Mouse (Mus musculus) hindbrain, embryonic 14.5 days (tissue): Measurements from ENCODE around the gene Iqgap1. TPM values are rescaled to one million over a fixed set of nuclear protein-coding genes. Genes with fewer than 3 reads are reported as not detected.
"Not testable (repeated sequence)": the region's sequence is repeated elsewhere in the genome, so short reads cannot be mapped to it uniquely, and the experiment has no call there.

ENCODE experiments used
- ATAC-seq: fragments of 200-750 bp; cut with Nextera tagmentation; 2 replicates; pipeline ENCODE4 v1.8.0; 2017; ENCODE audit warnings: moderate number of reproducible peaks, mild to moderate bottlenecking, moderate TSS enrichment, moderate library complexity; ENCODE audit not compliant: low FRiP score
- DNase-seq: peaks from one replicate; pipeline ENCODE4 v3.0.0-alpha.2; 2015; ENCODE audit warnings: low spot score
- H3K27ac ChIP-seq: fragments of 300-500 bp; sonication (generic); 2 replicates; pipeline ENCODE4 v1.5.1; 2014; ENCODE audit warnings: mild to moderate bottlenecking, moderate library complexity
- H3K27me3 ChIP-seq: fragments of 300-500 bp; sonication (generic); 2 replicates; pipeline ENCODE4 v1.6.1; 2014; ENCODE audit warnings: mild to moderate bottlenecking, low read length, mixed read lengths; ENCODE audit not compliant: control insufficient read depth, insufficient read depth
- H3K36me3 ChIP-seq: fragments of 300-500 bp; sonication (generic); replicated peaks from 2 replicates; pipeline ENCODE4 v1.6.1; 2014; ENCODE audit not compliant: control insufficient read depth, insufficient read depth
- H3K4me1 ChIP-seq: fragments of 300-500 bp; sonication (generic); replicated peaks from 2 replicates; pipeline ENCODE4 v1.6.1; 2014; ENCODE audit warnings: antibody characterized with exemption, low read length, mixed read lengths; ENCODE audit not compliant: control insufficient read depth, insufficient read depth
- H3K4me2 ChIP-seq: fragments of 300-500 bp; sonication (generic); replicated peaks from 2 replicates; pipeline ENCODE4 v1.6.1; 2014; ENCODE audit warnings: mild to moderate bottlenecking, moderate library complexity
- H3K4me3 ChIP-seq: fragments of 300-500 bp; sonication (generic); replicated peaks from 2 replicates; pipeline ENCODE4 v1.5.1; 2014; ENCODE audit warnings: mild to moderate bottlenecking, low read length
- H3K9ac ChIP-seq: fragments of 300-500 bp; sonication (generic); 2 replicates; pipeline ENCODE4 v1.6.1; 2014
- H3K9me3 ChIP-seq: fragments of 300-500 bp; sonication (generic); 2 replicates; pipeline ENCODE4 v1.6.1; 2016; ENCODE audit warnings: low read length; ENCODE audit not compliant: control insufficient read depth
- WGBS: fragments of 180-500 bp; shearing (Covaris S2); extraction: QIAGEN DNeasy Blood & Tissue Kit; methylation state at CpG from one replicate; pipeline ENCODE4 v1.1.7; 2014; 5-methylcytosine and 5-hydroxymethylcytosine counted together
- polyA plus RNA-seq: library from polyadenylated mRNA; unstranded; fragments of >200 nt; fragmentation: Nextera tagmentation; extraction: Ambion mirVana; gene quantifications from 2 replicates; pipeline ENCODE4 v1.2.1, GENCODE M21; 2014

Iqgap1 gene
- polyA plus RNA-seq, 1 experiment from 2014 or later = 24.7 TPM

DNA sequence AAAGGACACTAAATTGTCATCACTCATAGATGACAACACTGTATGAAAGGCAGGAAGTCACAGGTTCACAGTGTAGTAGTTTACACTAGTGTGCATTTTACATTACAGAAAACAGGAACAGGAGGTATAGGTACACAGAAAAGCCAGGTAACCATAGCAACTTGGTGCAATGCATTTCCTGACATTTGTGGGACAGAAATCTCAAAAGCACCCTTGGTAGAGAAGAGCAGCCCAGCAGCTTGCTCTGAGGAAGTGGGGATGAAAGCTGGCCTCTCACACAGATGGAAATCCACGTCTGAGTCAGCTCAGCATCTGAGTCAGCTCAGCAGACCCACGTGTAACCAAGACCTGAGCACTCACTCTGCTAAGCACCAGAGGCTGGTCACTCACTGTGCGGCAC lies 59.7 kb downstream of the Iqgap1 start:
- 0 out of 2 replicates have a peak, but pooled peaks cover 3% of the 10 kb centered on the region for H3K4me1 ChIP-seq

DNA sequence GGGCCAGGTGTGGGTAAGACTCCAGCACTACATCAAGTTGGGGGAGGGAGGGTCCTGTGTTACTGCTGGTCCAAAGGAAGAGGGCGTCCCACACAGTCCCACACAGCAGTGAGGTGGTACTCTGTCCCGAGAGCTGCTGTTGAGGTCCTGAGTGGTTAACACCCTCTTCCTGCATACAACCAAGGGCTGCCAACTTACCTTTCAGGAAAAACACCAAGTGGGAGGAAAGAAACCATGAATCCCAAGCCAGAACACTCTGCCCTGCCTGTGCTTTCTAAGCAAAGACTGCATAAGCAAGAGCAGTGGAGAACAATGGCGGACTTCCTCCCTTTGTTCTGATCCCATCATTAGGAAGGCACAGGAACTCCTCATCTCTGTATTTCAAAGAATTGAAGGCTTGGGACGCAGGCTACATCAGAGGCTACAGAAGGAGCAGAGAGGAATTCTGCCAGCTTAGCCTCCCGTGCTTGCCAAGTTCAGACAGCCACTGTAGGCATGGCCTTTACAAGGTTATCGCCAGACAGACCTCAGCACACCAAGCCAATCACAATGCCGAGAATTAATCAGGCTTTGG lies 61.8 kb downstream of the Iqgap1 start:
- Histone ChIP-seq H3K4me1 (0 out of 2 replicates have a peak, but pooled peaks cover 3% of the 10 kb centered on the region), H3K27me3 (no peaks in the 10 kb centered on the region), H3K27ac (peak overlapping the region; percentile 30), H3K4me2 (no peak overlapping the region), H3K4me3 (no peak overlapping the region), H3K9ac (no peak overlapping the region), H3K36me3 (peaks cover 30% of the 10 kb centered on the region), H3K9me3 (no peaks in the 10 kb centered on the region)
- DNase-seq (no peak), ATAC-seq (no peak; the same call in 1 of the 2 replicates)
- 54% methylated on average over 7 of the region's 7 CpGs for WGBS

More for the DNA sequence above, 59.7 kb downstream of the Iqgap1 start:
- Histone ChIP-seq H3K36me3 (peaks cover 16% of the 10 kb centered on the region; the same call in 1 of the 2 replicates), H3K9me3 (no peaks in the 10 kb centered on the region), H3K4me3 (no peak overlapping the region), H3K27me3 (no peaks in the 10 kb centered on the region), H3K4me2 (no peak overlapping the region), H3K9ac (no peak overlapping the region), H3K27ac (no peak overlapping the region)
- 67% methylated on average over 3 of the region's 3 CpGs for WGBS
- ATAC-seq = no peak
- DNase-seq = no peak

DNA sequence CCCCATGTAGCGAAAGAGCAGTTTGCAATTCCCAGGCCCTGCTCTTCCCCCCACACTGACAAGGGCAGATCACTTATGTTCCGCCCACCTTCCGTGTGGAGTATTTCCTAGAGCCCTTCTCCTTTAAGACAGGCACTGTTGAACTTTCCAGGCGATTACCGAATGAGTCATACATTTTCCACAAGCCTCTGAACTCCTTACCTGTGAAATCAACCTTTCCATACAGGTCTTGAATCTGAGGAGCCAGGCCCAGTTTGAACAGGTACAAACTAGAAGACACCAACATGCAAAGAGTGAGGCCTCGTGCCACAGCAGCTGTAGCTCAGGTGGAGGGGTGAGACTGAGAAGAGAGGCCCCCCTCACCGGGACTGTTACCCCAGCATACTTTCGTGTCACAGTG lies 63.5 kb downstream of the Iqgap1 start:
- no peak for ATAC-seq
- 92% methylated on average over 8 of the region's 8 CpGs for WGBS
- Histone ChIP-seq H3K9me3 (no peaks in the 10 kb centered on the region), H3K27me3 (no peaks in the 10 kb centered on the region), H3K36me3 (peaks cover 45% of the 10 kb centered on the region), H3K27ac (no peak overlapping the region), H3K4me2 (no peak overlapping the region), H3K9ac (no peak overlapping the region), H3K4me3 (no peak overlapping the region), H3K4me1 (0 out of 2 replicates have a peak, but pooled peaks cover 3% of the 10 kb centered on the region)
- DNase-seq = no peak

DNA sequence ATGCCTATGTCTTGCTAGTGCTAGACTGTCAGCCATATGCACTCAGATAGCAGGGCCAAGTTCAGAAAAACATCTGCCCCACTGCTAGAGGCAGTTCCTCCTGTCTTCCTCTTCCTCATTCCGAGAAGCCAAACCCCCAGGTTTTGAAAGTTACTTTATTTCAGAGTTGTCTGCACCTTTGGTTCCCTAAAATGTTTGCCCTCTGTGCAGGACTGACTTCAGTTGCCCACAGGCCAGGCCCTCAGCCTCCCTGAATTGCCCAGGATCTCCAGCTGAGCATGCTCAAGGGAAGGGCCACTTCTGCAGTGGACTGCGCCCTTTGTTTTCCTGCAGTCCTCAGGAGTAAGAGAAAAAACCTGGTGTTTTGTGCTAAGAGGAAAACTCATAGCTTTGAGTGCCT lies 71.7 kb downstream of the Iqgap1 start:
- Histone ChIP-seq H3K36me3 (peaks cover 86% of the 10 kb centered on the region), H3K4me2 (no peak overlapping the region), H3K4me1 (no peaks in the 10 kb centered on the region), H3K27me3 (no peaks in the 10 kb centered on the region), H3K4me3 (no peak overlapping the region), H3K27ac (no peak overlapping the region), H3K9me3 (no peaks in the 10 kb centered on the region), H3K9ac (no peak overlapping the region)
- no peak for DNase-seq
- 86% methylated on average over 2 of the region's 2 CpGs for WGBS
- no peak for ATAC-seq

DNA sequence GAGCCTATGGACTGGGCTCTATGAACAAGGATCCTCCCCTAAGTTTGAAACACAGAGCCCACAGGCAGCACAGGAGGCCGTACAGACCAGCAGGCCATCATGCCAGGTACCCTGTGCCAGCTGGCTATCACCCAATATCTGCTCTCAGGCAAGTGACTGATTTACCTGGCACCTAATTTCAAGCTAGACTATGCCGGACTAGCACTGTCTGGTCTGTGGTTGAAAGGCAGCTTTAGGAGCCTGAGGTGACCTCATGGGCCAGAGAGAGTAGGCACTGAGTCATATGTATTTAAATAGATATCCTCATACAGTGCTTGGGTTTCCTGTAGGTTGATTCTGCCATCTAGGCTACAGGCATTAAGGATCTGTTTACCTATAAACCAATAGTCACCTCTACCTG lies 72.2 kb downstream of the Iqgap1 start:
- no peak overlapping the region for H3K27ac ChIP-seq
- H3K4me3 ChIP-seq = no peak overlapping the region
- no peak overlapping the region for H3K9ac ChIP-seq
- no peaks in the 10 kb centered on the region for H3K9me3 ChIP-seq
- H3K36me3 ChIP-seq = peaks cover 85% of the 10 kb centered on the region
- H3K4me2 ChIP-seq = no peak overlapping the region
- DNase-seq = no peak
- 89% methylated on average over 2 of the region's 2 CpGs for WGBS
- no peaks in the 10 kb centered on the region for H3K27me3 ChIP-seq
- ATAC-seq = no peak
- H3K4me1 ChIP-seq = no peaks in the 10 kb centered on the region

DNA sequence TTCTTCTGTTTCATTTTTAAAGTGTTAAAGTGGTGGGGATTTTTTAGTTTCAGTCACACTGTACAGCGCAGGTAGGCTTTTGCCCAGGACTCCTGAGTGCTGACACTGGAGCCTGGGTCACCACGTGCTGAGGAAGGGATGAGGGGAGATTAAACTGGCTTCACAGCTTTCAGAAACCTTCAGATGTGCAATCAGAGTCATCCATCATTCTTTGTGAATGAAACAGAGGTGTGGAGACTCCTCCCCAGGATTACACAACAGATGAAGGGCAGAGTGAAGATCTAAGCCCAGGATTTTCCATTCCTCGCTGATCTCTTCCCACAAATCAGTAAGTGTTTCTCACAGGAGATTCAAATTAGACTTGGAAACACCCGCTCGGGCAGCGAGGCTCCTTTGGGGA lies 76.2 kb downstream of the Iqgap1 start:
- Histone ChIP-seq H3K4me1 (peaks cover 17% of the 10 kb centered on the region; the same call in 1 of the 2 replicates), H3K27me3 (no peaks in the 10 kb centered on the region), H3K4me3 (no peak overlapping the region), H3K9me3 (no peaks in the 10 kb centered on the region), H3K4me2 (no peak overlapping the region), H3K9ac (no peak overlapping the region), H3K27ac (no peak overlapping the region), H3K36me3 (peaks cover 68% of the 10 kb centered on the region)
- WGBS = 70% methylated on average over 6 of the region's 6 CpGs
- ATAC-seq = no peak
- DNase-seq = no peak

DNA sequence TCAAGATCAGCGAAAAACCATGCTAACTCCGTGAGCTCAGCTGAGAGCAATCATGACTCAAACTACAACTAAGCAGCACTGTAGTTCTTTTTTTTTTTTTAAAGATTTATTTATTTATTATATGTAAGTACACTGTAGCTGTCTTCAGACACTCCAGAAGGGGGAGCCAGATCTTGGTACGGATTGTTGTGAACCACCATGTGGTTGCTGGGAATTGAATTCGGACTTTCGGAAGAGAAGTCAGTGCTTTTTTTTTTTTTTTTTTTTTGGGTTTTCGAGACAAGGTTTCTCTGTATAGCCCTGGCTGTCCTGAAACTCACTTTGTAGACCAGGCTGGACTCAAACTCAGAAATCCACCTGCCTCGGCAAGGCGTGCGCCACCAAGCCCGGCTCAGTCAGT lies 76.7 kb downstream of the Iqgap1 start:
- H3K27ac ChIP-seq, H3K4me3 ChIP-seq, H3K9me3 ChIP-seq, ATAC-seq, DNase-seq, H3K9ac ChIP-seq, H3K4me2 ChIP-seq, H3K27me3 ChIP-seq: not testable (repeated sequence)
- peaks cover 17% of the 10 kb centered on the region; the same call in 1 of the 2 replicates for H3K4me1 ChIP-seq
- H3K36me3 ChIP-seq = peaks cover 66% of the 10 kb centered on the region
- WGBS = 97% methylated on average over 9 of the region's 10 CpGs

DNA sequence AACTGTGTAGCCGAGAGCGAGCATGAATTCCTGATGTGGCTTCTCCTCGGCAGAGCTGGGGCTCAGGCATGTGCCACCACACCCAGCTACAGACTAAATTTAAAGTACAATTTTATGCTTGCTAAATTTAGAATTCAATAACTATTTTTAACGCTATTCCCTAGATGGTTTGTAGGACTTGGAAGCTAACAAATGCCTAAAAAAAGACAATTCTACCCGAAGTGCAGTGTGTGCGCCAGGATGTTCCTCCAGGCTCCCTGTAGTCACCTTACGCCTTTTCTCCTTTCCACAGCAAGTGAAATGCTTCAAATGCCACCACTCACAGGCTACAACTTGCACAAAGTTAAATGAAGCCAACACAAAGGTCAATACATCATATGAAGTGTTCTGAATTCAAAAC lies 78.4 kb downstream of the Iqgap1 start:
- Histone ChIP-seq H3K36me3 (peaks cover 68% of the 10 kb centered on the region), H3K9me3 (no peaks in the 10 kb centered on the region), H3K4me2 (no peak overlapping the region), H3K4me1 (peaks cover 17% of the 10 kb centered on the region; the same call in 1 of the 2 replicates), H3K27ac (no peak overlapping the region), H3K9ac (no peak overlapping the region), H3K4me3 (no peak overlapping the region), H3K27me3 (no peaks in the 10 kb centered on the region)
- 74% methylated on average over 7 of the region's 7 CpGs for WGBS
- ATAC-seq = no peak
- no peak for DNase-seq

DNA sequence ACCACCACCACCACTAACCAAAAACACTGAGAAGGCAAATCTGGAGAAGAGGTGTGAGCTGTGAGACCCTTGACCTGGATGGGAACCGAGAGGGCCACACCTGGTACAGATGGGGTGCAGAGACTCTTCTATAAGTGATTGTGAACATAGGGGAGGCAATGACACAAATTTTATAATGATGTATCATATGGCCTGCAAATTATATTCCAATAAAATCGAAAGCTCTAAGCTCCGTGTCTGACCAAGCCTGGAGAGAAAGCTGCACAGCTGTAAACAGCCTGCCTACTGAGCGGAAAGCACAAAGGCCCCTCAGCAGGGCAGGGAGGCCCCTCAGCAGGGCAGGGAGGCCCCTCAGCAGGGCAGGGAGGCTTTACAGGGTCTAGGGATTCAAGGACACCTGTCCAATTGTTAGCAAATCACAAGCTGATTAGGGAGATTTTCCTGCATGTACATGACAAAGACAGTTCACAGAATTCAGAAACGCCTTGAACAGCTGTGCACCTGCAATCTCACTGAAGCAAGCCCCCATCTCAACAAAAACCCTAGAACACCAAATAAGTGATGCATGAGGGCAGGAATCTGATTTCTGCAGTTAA lies 79.5 kb downstream of the Iqgap1 start:
- no peak overlapping the region for H3K4me3 ChIP-seq
- peak overlapping the region; percentile 28; the same call in 1 of the 2 replicates for H3K9ac ChIP-seq
- H3K4me1 ChIP-seq = peaks cover 17% of the 10 kb centered on the region; the same call in 1 of the 2 replicates
- ATAC-seq = no peak
- H3K36me3 ChIP-seq = peaks cover 68% of the 10 kb centered on the region
- no peaks in the 10 kb centered on the region for H3K9me3 ChIP-seq
- no peak overlapping the region for H3K4me2 ChIP-seq
- DNase-seq = no peak
- WGBS = 12% methylated on average over 5 of the region's 5 CpGs
- no peak overlapping the region for H3K27ac ChIP-seq
- H3K27me3 ChIP-seq = no peaks in the 10 kb centered on the region
